Mouse (Mus musculus): ENCODE data around the gene Fhad1. TPM values are rescaled to one million over a fixed set of nuclear protein-coding genes. Genes with fewer than 3 reads are reported as not detected.

Fhad1 gene
- total RNA-seq, 2 experiments from 2014 or later, result not detected

Other genes starting within 250 kb of the Fhad1 start
- gene Dnajc16, start 224.2 kb downstream of the Fhad1 start, total RNA-seq (2021), result 10 to 100 TPM; 20.3 to 20.5 TPM
- gene Casp9, start 221.5 kb downstream of the Fhad1 start, total RNA-seq (2021), result 1 to 10 TPM; 9.1 to 9.6 TPM
- gene Cela2a, start 188.9 kb downstream of the Fhad1 start, total RNA-seq (2021), result not detected
- gene Ctrc, start 168.7 kb downstream of the Fhad1 start, total RNA-seq (2021), result not detected
- gene Efhd2, start 140.2 kb downstream of the Fhad1 start, total RNA-seq (2021), result 10 to 100 TPM; 20.4 to 21.3 TPM
- 1 to 10 TPM; 5.1 to 5.2 TPM for gene Tmem51, start 69.2 kb upstream of the Fhad1 start, total RNA-seq (2021)
- 1 to 10 TPM; 3.4 to 3.6 TPM for gene Kazn, start 224.3 kb upstream of the Fhad1 start, total RNA-seq (2021)